Mouse (Mus musculus) embryonic facial prominence, embryonic 11.5 days (tissue): Measurements from ENCODE around the gene Rab11fip4. TPM values are rescaled to one million over a fixed set of nuclear protein-coding genes. Genes with fewer than 3 reads are reported as not detected.

Source experiments
- microRNA counts: library from miRNA; unstranded; fragments of <30 nt; microRNA quantifications from one replicate; lab custom pipeline; 2016
- microRNA-seq: library from miRNA; unstranded; fragments of <30 nt; microRNA quantifications from one replicate; pipeline ENCODE4, GENCODE M21; 2016; ENCODE audit warnings: borderline number of aligned reads
- polyA plus RNA-seq: library from polyadenylated mRNA; unstranded; fragments of >200 nt; fragmentation: Nextera tagmentation; extraction: Ambion mirVana; gene quantifications from 2 replicates; pipeline ENCODE4 v1.2.1, GENCODE M21; 2014

Gene Rab11fip4
- polyA plus RNA-seq, 1 experiment from 2014 or later: 9.2 TPM

MicroRNAs within 50 kb of the gene (microRNA counts, 519-probe panel; counts per million panel counts)
- microRNA mmu-miR-193 (lab: Ali Mortazavi, UCI) (not detected), microRNA mmu-miR-365 (lab: Ali Mortazavi, UCI) (3,803 counts per million, percentile 57 among the panel's probes with 10 or more counts)

Small RNAs within 50 kb of the gene (microRNA-seq; reads per million reads assigned to microRNA genes)
- 7.5 reads per million, percentile 8 among the genes with 10 or more reads in this experiment for gene Mir193a
- gene Mir365-2: 1.4 reads per million

Other genes with a start within 250 kb of the Rab11fip4 start
- 0.21 and 0.58 TPM in 2 replicates for gene Omg, start 87.1 kb upstream of the Rab11fip4 start, polyA plus RNA-seq
- gene Evi2b, start 67.5 kb upstream of the Rab11fip4 start, polyA plus RNA-seq: 0.96 TPM in 1 of 2 replicates, not detected in the other
- 0.38 and 0.88 TPM in 2 replicates for gene Evi2, start 60.6 kb upstream of the Rab11fip4 start, polyA plus RNA-seq
- gene Evi2a, start 60.6 kb upstream of the Rab11fip4 start, polyA plus RNA-seq: 1.9 and 2.3 TPM in 2 replicates